Mouse (Mus musculus) kidney, postnatal 36 days (tissue): ENCODE results near the gene Olfr1424.
A peak's percentile ranks its signal among the peaks of the same experiment; 100 is the strongest.
"Not testable (repeated sequence)": the region's sequence is repeated elsewhere in the genome, so short reads cannot be mapped to it uniquely, and the experiment has no call there.

Experiments
- DNase-seq, 2 experiments: peaks; one replicate each; pipeline ENCODE4 v3.0.0; 2021 to 2022; ENCODE audit warnings: mixed read lengths in 2 of 2

Olfr1424 gene

DNA sequence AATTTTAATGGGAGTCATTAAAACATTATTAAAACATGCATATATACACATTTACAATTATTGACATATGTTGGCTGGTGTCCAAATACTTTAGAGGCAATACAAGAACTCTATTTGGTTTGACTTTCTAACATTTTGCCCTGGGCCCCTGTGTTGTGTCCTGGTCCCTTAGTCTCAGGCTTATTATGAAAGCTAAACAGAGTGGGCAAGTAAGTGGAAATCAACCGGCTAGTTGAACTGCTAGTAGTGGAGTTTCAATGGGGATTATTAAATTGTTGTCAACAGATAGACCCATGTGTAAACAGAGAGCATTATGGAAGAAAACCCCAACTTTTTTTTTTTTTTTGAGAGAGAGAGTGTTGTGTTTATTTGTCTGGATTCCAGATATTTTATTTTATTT is at the start of gene Olfr1424:
Gene Olfr1424 (minus strand): TSS at position 101 of the 400 bp plus-strand sequence.
- not testable (repeated sequence) for DNase-seq

DNA sequence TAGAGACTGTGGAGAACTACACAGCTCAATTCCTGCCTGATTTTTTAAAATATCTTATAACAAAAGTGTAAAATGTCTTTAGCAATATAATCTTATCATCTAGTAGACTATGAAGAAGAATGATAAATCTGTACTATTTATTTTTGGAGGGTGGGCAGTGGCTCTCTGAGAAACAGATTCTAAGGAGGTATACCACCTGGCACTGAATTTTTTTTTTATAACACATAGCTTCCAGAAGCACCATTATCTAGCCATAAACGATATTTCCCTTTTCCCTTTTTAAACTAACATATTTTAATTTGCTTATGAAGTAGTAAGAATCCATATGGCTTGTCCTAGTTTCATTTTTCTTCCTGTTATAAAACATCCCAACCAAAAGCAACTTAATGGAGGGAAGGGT is 42.1 kb upstream of the Olfr1424 start:
- no peak for DNase-seq

DNA sequence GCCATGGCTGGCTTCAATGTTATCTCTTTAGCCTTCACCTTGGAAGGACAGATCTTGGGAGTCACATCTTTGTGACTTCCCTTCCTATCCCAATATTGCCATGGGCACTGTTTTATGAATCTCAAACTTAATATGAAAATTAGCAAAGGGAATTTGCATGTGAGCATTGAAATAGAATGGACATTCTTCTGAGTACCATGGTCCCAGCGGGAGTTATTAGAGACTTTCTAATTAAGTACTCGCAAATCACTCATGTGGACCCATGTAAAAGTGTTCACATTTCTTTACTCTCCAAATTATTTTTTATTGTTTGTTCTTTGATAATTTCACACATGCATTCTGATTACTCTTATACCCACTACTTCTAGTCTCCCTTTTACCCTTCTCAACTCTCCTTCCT is 40.8 kb upstream of the Olfr1424 start, which contains the start of gene Olfr1427:
Gene Olfr1427 (minus strand): TSS at position 101 of the 400 bp plus-strand sequence.
- no peak for DNase-seq

DNA sequence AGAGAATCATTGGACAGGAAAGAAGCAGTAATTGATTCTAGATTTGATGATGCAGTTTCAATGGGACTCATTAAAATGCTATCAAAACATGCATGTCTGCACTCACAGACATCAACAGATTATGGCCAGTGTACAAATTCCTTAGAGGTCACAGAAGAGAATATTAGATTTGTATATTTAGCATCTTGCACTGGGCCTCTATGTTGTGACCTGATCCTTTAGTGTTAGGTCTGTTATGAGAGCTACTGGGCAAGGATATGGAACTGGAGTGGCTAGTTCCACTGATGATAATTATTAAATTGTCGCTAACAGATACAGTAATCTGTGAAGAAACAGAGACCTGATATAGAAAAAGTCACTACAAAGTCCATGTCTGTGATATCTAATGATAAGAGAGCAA is 29.4 kb upstream of the Olfr1424 start, which contains the start of gene Olfr1426:
Gene Olfr1426 (minus strand): TSS at position 101 of the 400 bp plus-strand sequence.
- no peak for DNase-seq

DNA sequence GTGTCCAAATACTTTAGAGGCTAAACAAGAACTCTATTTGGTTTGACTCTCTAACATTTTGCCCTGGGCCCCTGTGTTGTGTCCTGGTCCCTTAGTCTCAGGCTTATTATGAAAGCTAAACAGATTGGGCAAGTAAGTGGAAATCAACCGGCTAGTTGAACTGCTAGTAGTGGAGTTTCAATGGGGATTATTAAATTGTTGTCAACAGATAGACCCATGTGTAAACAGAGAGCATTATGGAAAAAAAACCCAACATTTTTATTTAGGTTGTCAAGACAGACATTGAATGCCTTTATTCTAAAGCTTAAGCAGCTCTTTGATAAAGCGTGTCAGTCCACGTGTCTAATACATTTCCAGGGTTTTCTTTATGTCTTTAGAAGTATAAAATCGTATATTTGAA is 15.1 kb upstream of the Olfr1424 start, which contains the start of gene Olfr1425:
Gene Olfr1425 (minus strand): TSS at position 101 of the 400 bp plus-strand sequence.
- not testable (repeated sequence) for DNase-seq

DNA sequence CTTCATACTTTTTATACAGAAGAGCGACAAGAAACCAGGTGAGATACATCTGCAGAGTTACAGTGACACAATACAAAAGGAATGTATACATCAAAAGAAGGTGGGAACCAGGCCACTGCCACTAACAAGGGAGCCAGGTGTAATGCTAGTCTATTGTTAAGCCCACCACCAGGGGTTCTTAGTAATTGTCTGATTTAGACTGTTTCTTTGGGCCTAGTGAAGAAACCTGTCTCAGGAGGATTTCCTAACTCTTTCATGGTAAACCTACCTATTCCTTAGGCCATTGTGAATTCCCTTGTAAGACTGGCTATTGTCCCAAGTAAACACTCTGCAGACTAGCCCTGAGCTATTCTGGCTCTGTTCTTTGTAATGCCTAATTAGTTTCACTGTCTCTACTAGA is 7.1 kb upstream of the Olfr1424 start:
- DNase-seq = not testable (repeated sequence)

DNA sequence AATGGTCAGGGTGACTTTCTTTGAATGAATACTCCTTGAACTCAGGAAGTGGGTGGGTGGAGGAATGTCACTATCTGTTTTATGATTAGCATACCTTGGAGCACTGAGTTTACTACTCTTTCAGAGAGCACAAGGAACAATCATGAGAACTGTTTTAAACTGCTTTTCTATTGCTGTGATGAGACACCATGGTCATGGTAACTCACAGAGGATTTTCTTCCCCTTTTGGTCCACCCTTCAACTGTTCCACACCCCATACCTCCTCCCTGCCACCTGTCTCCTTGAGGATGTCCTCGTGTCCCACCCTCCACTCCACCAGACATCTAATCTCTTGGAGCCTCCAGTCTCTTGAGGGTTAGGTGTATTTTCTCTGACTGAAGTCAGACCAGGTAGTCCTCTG is 5.3 kb upstream of the Olfr1424 start:
- not testable (repeated sequence) for DNase-seq

DNA sequence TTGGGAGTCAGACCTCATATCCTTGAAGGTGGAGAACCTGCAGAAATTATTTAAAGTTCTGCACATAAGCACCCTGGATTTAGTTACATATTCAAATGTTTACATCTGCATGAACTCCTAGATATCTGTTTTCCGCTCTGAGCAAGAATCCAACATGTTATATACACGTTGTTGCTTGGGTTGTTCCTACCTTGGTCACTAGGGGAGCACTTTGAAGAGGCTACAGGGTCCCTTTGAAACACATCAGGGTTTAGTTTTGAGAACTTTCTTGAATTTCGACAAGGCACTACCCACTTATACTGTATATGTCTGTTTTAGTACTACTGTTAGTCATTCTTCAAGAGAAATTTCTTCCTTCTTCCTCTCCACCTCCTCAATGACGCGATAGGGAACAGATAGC is 19.3 kb downstream of the Olfr1424 start:
- no peak for DNase-seq

DNA sequence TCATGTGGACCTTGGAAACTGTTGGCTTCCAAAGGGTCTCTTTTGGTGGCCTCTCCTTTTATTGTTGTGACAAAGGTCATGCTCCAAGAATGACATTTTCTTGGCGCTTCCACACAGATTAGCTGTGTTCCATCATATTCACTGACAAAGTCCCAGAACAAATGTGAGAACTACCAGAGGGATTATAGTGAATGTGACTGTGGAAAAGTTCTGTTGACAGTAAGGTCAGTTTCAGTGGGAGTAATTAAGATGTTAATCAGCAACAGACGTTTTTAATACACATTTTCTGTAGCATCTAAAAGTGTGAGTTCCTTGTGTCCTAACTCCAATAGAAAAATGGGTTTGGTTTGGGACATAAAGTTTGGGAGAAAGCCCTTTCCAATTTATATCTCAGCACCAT is 21.3 kb downstream of the Olfr1424 start, which contains the start of gene Olfr1423:
Gene Olfr1423 (minus strand): TSS at position 101 of the 400 bp plus-strand sequence.
- no peak for DNase-seq

DNA sequence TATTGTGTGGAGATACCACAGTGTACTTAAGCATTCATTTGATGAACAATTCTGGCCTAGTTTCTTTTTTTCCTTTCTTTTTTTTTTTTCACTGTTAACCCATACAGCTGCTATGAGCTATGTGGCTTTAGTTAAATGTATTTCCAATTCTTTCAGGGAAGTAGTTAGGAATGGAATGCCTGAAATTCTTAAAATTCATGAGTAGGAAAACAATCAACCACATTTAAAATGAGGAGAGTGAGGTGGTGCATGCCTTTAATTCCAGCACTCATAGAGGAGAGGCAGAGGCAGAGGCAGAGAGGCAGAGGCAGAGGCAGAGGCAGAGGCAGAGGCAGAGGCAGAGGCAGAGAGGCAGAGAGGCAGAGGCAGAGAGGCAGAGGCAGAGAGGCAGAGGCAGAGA is 24.8 kb downstream of the Olfr1424 start:
- no peak for DNase-seq

DNA sequence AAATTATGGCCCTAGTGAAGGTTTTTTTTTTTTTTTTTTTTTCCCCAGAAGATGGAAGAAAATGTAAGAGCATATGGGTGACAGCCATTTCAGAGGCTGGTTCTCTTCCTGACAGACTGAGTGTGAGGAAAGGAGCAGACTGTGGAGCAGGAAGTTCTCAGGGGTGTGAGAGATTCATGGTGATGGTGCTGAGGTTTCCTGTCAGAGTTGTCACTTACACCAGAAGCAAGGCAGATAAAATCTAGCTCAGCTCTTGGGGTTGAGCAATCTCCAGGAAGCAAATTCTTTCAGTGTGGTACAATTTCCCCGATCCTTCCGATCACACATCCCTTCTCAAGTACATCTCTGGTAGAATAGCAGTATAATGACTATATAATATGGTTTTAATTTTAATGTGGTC is 35.9 kb downstream of the Olfr1424 start:
- DNase-seq = no peak

DNA sequence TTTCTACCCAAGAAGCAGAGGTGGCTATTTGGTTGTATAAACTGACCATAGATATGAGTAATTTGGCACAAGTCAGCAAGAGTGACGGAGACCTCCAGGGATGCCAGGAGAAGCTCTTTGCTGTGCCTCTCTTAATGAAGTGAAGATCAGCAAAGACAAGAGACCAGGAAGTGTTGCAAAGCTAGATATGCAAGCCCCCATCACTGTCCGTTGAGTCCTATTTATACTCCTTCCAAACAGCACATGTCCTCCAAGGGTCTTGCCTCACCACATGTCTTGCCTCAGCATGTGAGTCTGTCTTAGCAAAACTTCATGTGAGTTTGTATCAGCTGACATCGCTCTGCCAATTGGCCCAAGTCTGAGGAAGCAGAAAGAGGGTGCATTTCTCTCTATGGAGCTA is 37.1 kb downstream of the Olfr1424 start:
- no peak for DNase-seq

DNA sequence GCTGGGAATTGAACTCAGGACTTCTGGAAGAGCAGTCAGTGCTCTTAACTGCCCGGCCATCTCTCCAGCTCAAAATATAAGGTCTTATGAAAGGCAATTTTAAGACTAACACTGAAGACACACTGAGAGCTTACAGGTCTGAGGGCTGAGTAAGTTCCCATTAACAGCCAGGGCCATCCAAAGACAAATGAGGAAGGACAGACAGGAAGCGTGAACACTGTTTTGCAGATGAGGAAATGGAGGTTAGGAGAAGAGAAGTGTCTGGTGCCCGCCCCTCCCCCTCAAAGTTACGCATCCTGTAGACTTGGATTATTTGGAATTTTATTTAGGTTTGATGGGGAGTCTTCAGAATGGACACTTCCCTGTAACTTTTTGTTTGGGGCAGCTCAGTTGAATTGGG is 38.3 kb downstream of the Olfr1424 start:
- no peak for DNase-seq

DNA sequence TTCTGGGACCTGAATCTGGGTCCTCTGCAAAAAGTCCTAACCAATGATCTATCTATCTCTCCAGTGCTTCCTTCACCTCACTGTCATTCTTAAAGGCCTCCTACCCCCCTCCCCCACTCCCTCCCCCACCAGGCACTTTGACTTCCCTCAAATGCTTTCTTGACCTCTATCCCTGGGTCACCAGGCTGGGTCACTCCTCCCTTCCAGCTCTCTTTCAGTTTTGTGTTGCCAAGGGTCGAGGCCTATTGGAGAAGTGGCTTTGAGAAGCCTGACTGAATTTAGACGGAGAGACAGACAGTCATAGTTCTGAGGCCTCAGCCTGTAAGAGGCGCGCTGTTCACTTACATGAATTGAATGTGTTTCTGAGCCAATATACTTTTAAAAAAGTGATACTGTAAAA is 46.3 kb downstream of the Olfr1424 start:
- DNase-seq = no peak

DNA sequence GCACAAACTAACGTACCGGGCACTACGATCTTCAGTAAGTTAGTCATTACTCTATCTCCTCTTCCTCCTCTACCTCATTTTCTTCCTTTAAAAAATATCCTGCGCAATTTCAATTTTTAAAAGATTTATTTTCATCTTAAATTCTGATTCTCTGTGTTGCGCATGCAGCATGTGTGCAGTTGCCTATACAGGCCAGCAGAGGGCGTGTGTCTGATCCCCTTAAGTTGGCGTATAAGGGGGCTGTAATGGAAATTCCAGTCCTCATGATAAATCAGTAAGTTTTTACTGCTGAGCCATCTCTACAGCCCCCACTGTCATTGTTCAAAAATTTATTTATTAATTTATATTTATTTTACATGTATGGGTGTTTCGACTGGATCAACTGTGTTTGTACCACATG is 46.8 kb downstream of the Olfr1424 start:
- DNase-seq = no peak

DNA sequence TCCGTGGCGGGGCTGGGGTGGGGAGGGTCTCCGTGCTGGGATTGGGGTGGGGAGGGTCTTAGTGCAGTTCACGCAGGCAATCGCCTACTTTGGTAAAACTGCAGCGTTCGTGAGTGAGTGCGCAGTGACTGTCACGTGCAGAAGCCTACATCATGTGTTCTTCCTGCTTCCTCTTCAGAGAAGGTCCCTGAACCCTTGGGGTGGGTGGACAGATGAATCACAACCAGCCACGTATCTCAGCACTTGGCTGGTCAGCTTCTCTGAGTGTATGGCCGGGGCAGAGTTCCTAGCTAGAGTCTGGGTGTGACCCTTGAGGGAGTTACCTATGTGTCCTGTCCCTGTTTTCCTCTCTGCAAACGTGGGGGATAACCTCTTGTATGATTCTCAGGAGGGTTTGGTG is 49.3 kb downstream of the Olfr1424 start:
- DNase-seq = peak; percentile 64 to 71

DNA sequence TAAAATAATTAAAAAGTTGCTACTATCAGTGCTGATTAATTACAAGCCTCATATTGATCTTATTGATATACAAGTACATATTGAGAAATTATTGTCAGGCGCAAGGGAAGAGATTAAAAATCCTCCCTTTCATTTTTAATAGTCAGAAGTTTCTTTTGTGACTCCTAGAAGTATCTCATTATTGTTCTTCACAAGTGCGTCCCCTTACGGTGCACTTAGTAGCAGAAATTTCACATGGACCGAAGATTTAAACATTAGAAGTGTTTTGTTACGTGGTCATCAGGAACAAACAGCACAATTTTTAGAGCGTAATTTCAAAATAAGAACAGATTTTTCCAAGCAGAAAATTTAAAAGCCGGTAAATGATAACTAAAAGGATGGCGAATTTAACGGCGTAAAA is 49.9 kb downstream of the Olfr1424 start:
- DNase-seq = no peak

DNA sequence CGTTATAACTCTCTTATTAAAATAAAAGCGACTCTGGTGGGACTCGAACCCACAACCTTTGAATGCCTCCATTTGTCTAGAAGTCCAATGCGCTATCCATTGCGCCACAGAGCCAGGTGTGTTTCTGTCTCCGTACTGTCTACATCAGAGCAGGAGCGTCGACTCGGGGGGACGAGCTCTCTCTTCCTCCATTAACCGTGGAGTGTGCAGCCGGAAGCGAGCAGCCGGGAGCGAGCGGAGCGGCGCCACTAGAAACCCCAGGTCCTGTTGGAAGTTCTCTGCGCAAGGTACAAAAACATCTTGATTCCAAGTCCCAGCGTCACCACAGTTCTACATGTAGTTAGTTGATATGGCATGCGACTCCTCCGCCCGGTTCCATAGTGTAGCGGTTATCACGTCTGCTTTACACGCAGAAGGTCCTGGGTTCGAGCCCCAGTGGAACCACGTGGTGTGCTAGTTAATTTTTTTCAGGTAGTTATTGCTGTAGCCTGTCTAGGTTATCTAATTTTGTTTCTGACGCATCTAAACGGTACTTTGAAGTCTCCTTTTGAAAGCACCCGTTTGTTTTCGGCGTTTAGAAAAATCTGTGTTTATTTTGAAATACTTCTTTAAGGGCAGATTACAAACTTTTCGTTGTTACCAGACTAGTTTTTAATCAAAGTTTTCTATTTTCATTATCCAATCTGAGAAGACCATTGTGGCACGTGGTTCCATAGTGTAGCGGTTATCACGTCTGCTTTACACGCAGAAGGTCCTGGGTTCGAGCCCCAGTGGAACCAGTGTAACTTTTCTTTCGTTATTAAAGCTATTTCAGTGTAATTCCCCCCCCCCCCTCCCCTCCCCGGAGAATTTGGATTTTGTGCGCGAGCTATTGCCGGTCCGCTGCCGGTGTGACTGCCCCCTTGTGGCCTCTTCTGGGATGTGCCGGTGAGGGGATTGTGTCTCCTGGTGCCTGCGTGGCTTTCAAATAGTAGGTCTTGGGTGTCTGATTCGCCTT is 50.6 kb downstream of the Olfr1424 start:
- DNase-seq = peak; percentile 87 to 88

DNA sequence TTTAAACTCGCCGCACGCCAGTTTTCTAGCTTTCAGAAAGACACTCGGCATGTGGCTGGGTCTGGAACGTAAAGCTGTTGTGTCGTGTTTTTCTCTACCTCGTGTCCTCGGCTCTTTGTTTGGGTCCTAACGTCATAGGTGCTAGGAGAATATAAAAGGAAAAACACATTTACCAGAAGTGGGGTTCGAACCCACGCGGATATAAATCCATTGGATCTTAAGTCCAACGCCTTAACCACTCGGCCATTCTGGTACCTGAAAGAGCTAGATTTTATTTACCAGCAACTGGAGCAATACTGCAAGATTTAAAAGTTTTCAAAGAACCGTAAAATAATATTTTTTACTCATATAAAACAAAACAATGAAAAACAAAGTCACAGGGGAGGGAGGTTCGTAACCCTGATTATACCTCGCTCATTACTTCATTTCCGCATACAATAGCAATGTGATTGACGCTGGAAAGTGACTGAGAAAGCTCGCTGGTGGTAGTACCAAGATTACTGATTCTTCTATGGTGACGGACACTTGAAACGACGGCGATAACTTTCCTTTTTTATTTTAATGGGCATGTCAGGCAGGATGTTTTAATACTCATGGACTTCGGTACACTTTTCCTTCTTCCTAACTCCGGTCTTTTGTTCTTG is 51.4 kb downstream of the Olfr1424 start:
- peak; percentile 74 to 75 for DNase-seq

DNA sequence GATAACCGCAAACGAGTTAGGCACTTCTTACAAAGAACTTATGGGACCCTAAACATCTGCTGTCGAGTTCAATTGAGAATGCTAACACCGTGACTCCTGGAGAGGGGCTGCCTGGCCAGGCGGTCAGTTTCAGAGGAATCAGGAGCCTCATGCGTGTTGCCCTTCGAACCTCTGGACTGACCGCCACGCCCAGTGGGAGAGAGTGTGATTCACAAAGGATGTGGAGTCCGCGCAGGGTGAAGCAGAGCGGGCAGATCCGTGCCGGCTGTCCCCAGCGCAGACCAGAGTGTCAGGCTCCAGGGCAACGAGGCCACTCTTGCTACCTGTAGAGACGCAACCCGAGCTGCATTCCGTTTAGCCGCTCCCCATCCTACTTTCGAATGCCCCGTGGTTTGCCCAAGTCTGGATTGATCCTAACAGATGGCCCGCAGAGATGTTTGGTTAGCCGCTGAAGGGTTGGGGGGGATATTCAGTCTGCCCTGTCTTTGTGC is 52.2 kb downstream of the Olfr1424 start:
- peak; percentile 87 for DNase-seq

DNA sequence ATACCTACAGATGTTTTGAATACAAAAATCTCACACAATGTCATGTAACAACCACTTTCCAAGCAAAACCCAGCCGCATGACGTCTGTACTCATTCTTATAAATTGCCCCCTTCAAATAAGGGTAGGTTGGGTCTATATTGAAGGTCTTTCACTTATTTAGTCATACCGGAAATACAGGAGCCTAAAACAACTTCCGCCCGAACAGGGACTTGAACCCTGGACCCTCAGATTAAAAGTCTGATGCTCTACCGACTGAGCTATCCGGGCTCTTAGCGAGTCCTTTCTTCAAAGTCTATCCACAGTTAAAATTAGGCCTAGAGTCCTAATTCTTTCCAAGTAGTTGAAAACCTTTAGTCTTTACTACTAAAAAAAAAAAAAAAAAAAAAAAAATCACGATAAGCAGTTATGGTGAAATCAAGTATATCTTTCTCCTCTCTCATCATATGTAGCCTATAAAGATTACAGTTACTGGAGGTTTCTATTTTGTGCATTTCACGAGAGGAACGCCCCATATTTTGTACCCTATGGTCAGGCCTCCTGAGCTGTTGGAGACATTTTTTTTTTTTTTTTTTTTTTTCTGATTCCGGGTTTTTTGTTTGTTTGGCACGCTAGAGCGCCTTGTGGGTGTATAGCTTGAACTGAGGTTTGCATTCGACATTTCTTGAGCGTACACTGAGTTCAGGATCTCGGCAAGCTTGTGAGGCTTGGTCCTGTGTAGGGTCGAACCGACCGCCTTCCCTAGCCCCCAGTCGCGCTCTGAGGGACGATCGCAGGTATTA is 52.8 kb downstream of the Olfr1424 start:
- peak; percentile 66 to 71 for DNase-seq
